Mouse (Mus musculus): ENCODE data around the gene Mgat1. TPM values are rescaled to one million over a fixed set of nuclear protein-coding genes. Genes with fewer than 3 reads are reported as not detected.

Gene Mgat1
- polyA plus RNA-seq, 1 experiment from 2014 or later: 39.0 TPM

Other genes with a start within 250 kb of the Mgat1 start
- 0.30 and 0.51 TPM in 2 replicates for gene 9930111J21Rik2, start 192.9 kb upstream of the Mgat1 start, polyA plus RNA-seq (2016; fragmentation: Nextera tagmentation; extraction: Ambion mirVana)
- gene Tgtp2, start 180.0 kb upstream of the Mgat1 start, polyA plus RNA-seq (2016; fragmentation: Nextera tagmentation; extraction: Ambion mirVana): 0.06 TPM in 1 of 2 replicates, not detected in the other
- gene Ifi47, start 167.6 kb upstream of the Mgat1 start, polyA plus RNA-seq (2016; fragmentation: Nextera tagmentation; extraction: Ambion mirVana): 0.26 and 0.27 TPM in 2 replicates
- gene Olfr1396, start 129.3 kb upstream of the Mgat1 start, polyA plus RNA-seq (2016; fragmentation: Nextera tagmentation; extraction: Ambion mirVana): not detected in 2 replicates
- not detected in 2 replicates for gene Olfr1395, start 101.9 kb upstream of the Mgat1 start, polyA plus RNA-seq (2016; fragmentation: Nextera tagmentation; extraction: Ambion mirVana)
- gene Olfr1394, start 89.8 kb upstream of the Mgat1 start, polyA plus RNA-seq (2016; fragmentation: Nextera tagmentation; extraction: Ambion mirVana): not detected in 2 replicates
- 0.04 TPM in 1 of 2 replicates, not detected in the other for gene Btnl9, start 57.0 kb upstream of the Mgat1 start, polyA plus RNA-seq (2016; fragmentation: Nextera tagmentation; extraction: Ambion mirVana)
- 60.8 and 63.3 TPM in 2 replicates for gene Zfp62, start 40.9 kb upstream of the Mgat1 start, polyA plus RNA-seq (2016; fragmentation: Nextera tagmentation; extraction: Ambion mirVana)
- gene Olfr1393, start 34.1 kb downstream of the Mgat1 start, polyA plus RNA-seq (2016; fragmentation: Nextera tagmentation; extraction: Ambion mirVana): 0.06 TPM in 1 of 2 replicates, not detected in the other
- gene Olfr1392, start 41.1 kb downstream of the Mgat1 start, polyA plus RNA-seq (2016; fragmentation: Nextera tagmentation; extraction: Ambion mirVana): 0.06 TPM in 1 of 2 replicates, not detected in the other
- gene Olfr10, start 60.5 kb downstream of the Mgat1 start, polyA plus RNA-seq (2016; fragmentation: Nextera tagmentation; extraction: Ambion mirVana): not detected in 2 replicates
- gene Olfr1391, start 78.6 kb downstream of the Mgat1 start, polyA plus RNA-seq (2016; fragmentation: Nextera tagmentation; extraction: Ambion mirVana): not detected in 2 replicates
- gene Olfr1390, start 91.0 kb downstream of the Mgat1 start, polyA plus RNA-seq (2016; fragmentation: Nextera tagmentation; extraction: Ambion mirVana): not detected in 2 replicates
- gene Olfr1389, start 178.9 kb downstream of the Mgat1 start, polyA plus RNA-seq (2016; fragmentation: Nextera tagmentation; extraction: Ambion mirVana): not detected in 2 replicates
- 0.07 TPM in 1 of 2 replicates, not detected in the other for gene Olfr1388, start 192.4 kb downstream of the Mgat1 start, polyA plus RNA-seq (2016; fragmentation: Nextera tagmentation; extraction: Ambion mirVana)
- gene Olfr1387, start 211.2 kb downstream of the Mgat1 start, polyA plus RNA-seq (2016; fragmentation: Nextera tagmentation; extraction: Ambion mirVana): not detected in 2 replicates
- gene Olfr1386, start 220.9 kb downstream of the Mgat1 start, polyA plus RNA-seq (2016; fragmentation: Nextera tagmentation; extraction: Ambion mirVana): not detected in 2 replicates
- gene Olfr1385, start 244.9 kb downstream of the Mgat1 start, polyA plus RNA-seq (2016; fragmentation: Nextera tagmentation; extraction: Ambion mirVana): not detected in 2 replicates

Data from midbrain, embryonic 12.5 days (tissue).